Mouse (Mus musculus): ENCODE measurements around the gene Olfr262. TPM values are rescaled to one million over a fixed set of nuclear protein-coding genes. Genes with fewer than 3 reads are reported as not detected.
"Not testable (repeated sequence)": the region's sequence is repeated elsewhere in the genome, so short reads cannot be mapped to it uniquely, and the experiment has no call there.

The Olfr262 gene
- total RNA-seq (2014; rRNA removed): not detected in 2 replicates
- polyA plus RNA-seq (2015; fragmentation: Nextera tagmentation; extraction: Ambion mirVana): not detected in 2 replicates

- Histone ChIP-seq H3K27me3 (ENCODE audit: insufficient read depth, low read length) (no peaks in the 10 kb centered on the region), H3K4me3 (ENCODE audit: low read depth, low read length) (no peak within 1 kb of the TSS), H3K4me1 (ENCODE audit: insufficient read depth, low read length) (no peaks in the 10 kb centered on the region), H3K9me3 (ENCODE audit: low read length) (no peaks in the 10 kb centered on the region), H3K9ac (replicated peaks; ENCODE audit: low read length, poor library complexity, severe bottlenecking) (no peak within 1 kb of the TSS), H3K4me2 (ENCODE audit: low read depth, low read length, poor library complexity, severe bottlenecking) (no peak within 1 kb of the TSS), H3K27ac (ENCODE audit: low read depth, low read length) (no peak within 1 kb of the TSS), H3K36me3 (ENCODE audit: insufficient read depth, low read length) (no peaks in the 10 kb centered on the region)
- no peak for TF ChIP-seq CTCF (IDR thresholded peaks at IDR 0.05)
- DNase-seq (ENCODE audit: low spot score): no peak
- 85% methylated on average over 1 of the region's 1 CpGs for WGBS
- no peak for ATAC-seq (ENCODE audit: low FRiP score)
Observed at GRCm38 (mm10) chr19:12241559-12241958, at the start of gene Olfr262. Olfr262 (minus strand) TSS chr19:12241659.

GRCm38 (mm10) chr19:12279554-12279953 lies 38.1 kb upstream of the Olfr262 start, which contains the start of gene Olfr1434:
Olfr1434 (plus strand) TSS chr19:12279854.
- Histone ChIP-seq H3K9me3 (ENCODE audit: low read length) (no peaks in the 10 kb centered on the region), H3K4me2 (ENCODE audit: low read depth, low read length, poor library complexity, severe bottlenecking) (no peak within 1 kb of the TSS), H3K4me3 (ENCODE audit: low read depth, low read length) (no peak within 1 kb of the TSS), H3K27me3 (ENCODE audit: insufficient read depth, low read length) (no peaks in the 10 kb centered on the region), H3K27ac (ENCODE audit: low read depth, low read length) (no peak within 1 kb of the TSS), H3K9ac (replicated peaks; ENCODE audit: low read length, poor library complexity, severe bottlenecking) (no peak within 1 kb of the TSS), H3K4me1 (ENCODE audit: insufficient read depth, low read length) (no peaks in the 10 kb centered on the region), H3K36me3 (ENCODE audit: insufficient read depth, low read length) (no peaks in the 10 kb centered on the region)
- 69% methylated on average over 2 of the region's 2 CpGs for WGBS
- TF ChIP-seq CTCF (IDR thresholded peaks at IDR 0.05): no peak
- ATAC-seq (ENCODE audit: low FRiP score) (no peak), DNase-seq (ENCODE audit: low spot score) (no peak)

GRCm38 (mm10) chr19:12260732-12261131 lies 19.3 kb upstream of the Olfr262 start, which contains the start of gene Olfr235:
Olfr235 (plus strand) TSS chr19:12261032.
- Histone ChIP-seq H3K9ac (replicated peaks; ENCODE audit: low read length, poor library complexity, severe bottlenecking) (no peak within 1 kb of the TSS), H3K4me3 (ENCODE audit: low read depth, low read length) (no peak within 1 kb of the TSS), H3K4me1 (ENCODE audit: insufficient read depth, low read length) (no peaks in the 10 kb centered on the region), H3K9me3 (ENCODE audit: low read length) (no peaks in the 10 kb centered on the region), H3K36me3 (ENCODE audit: insufficient read depth, low read length) (no peaks in the 10 kb centered on the region), H3K27me3 (ENCODE audit: insufficient read depth, low read length) (no peaks in the 10 kb centered on the region), H3K27ac (ENCODE audit: low read depth, low read length) (no peak within 1 kb of the TSS), H3K4me2 (ENCODE audit: low read depth, low read length, poor library complexity, severe bottlenecking) (no peak within 1 kb of the TSS)
- 65% methylated on average over 1 of the region's 1 CpGs for WGBS
- ATAC-seq (ENCODE audit: low FRiP score): no peak
- TF ChIP-seq CTCF (IDR thresholded peaks at IDR 0.05): no peak
- DNase-seq (ENCODE audit: low spot score): no peak

- not testable (repeated sequence) for H3K4me2 ChIP-seq (ENCODE audit: low read depth, low read length, poor library complexity, severe bottlenecking); H3K4me3 ChIP-seq (ENCODE audit: low read depth, low read length); DNase-seq (ENCODE audit: low spot score); H3K4me1 ChIP-seq (ENCODE audit: insufficient read depth, low read length); H3K9me3 ChIP-seq (ENCODE audit: low read length); H3K36me3 ChIP-seq (ENCODE audit: insufficient read depth, low read length); ATAC-seq (ENCODE audit: low FRiP score); H3K27me3 ChIP-seq (ENCODE audit: insufficient read depth, low read length); H3K27ac ChIP-seq (ENCODE audit: low read depth, low read length); H3K9ac ChIP-seq (replicated peaks; ENCODE audit: low read length, poor library complexity, severe bottlenecking)
Observed at GRCm38 (mm10) chr19:12232496-12232895, 9.0 kb downstream of the Olfr262 start, which contains the start of gene Olfr1432. Olfr1432 (minus strand) TSS chr19:12232596.

- Histone ChIP-seq H3K4me3 (ENCODE audit: low read depth, low read length) (no peak within 1 kb of the TSS), H3K4me2 (ENCODE audit: low read depth, low read length, poor library complexity, severe bottlenecking) (no peak within 1 kb of the TSS), H3K9me3 (ENCODE audit: low read length) (0 out of 2 replicates have a peak, but pooled peaks cover 4% of the 10 kb centered on the region), H3K9ac (replicated peaks; ENCODE audit: low read length, poor library complexity, severe bottlenecking) (no peak within 1 kb of the TSS), H3K36me3 (ENCODE audit: insufficient read depth, low read length) (no peaks in the 10 kb centered on the region), H3K4me1 (ENCODE audit: insufficient read depth, low read length) (no peaks in the 10 kb centered on the region), H3K27ac (ENCODE audit: low read depth, low read length) (no peak within 1 kb of the TSS), H3K27me3 (ENCODE audit: insufficient read depth, low read length) (no peaks in the 10 kb centered on the region)
- TF ChIP-seq CTCF (IDR thresholded peaks at IDR 0.05): no peak
- 79% methylated on average over 1 of the region's 1 CpGs for WGBS
- DNase-seq (ENCODE audit: low spot score) (no peak), ATAC-seq (ENCODE audit: low FRiP score) (no peak)
Observed at GRCm38 (mm10) chr19:12200334-12200733, 41.1 kb downstream of the Olfr262 start, which contains the start of gene Olfr1431. Olfr1431 (plus strand) TSS chr19:12200634.

GRCm38 (mm10) chr19:12199076-12199475 lies 42.4 kb downstream of the Olfr262 start:
- not testable (repeated sequence) for H3K27me3 ChIP-seq (ENCODE audit: insufficient read depth, low read length); ATAC-seq (ENCODE audit: low FRiP score); H3K4me1 ChIP-seq (ENCODE audit: insufficient read depth, low read length); DNase-seq (ENCODE audit: low spot score); H3K36me3 ChIP-seq (ENCODE audit: insufficient read depth, low read length); H3K9me3 ChIP-seq (ENCODE audit: low read length); H3K27ac ChIP-seq (ENCODE audit: low read depth, low read length); H3K9ac ChIP-seq (replicated peaks; ENCODE audit: low read length, poor library complexity, severe bottlenecking); H3K4me2 ChIP-seq (ENCODE audit: low read depth, low read length, poor library complexity, severe bottlenecking); H3K4me3 ChIP-seq (ENCODE audit: low read depth, low read length)
- 82% methylated on average over 4 of the region's 4 CpGs for WGBS

Other genes with a start within 250 kb of the Olfr262 start
- not detected in 2 replicates for gene Olfr1423, start 200.3 kb downstream of the Olfr262 start, total RNA-seq (2014; rRNA removed)
- gene Olfr1423, start 200.3 kb downstream of the Olfr262 start, polyA plus RNA-seq (2015; fragmentation: Nextera tagmentation; extraction: Ambion mirVana): not detected in 2 replicates
- not detected in 2 replicates for gene Olfr1424, start 179.0 kb downstream of the Olfr262 start, total RNA-seq (2014; rRNA removed)
- gene Olfr1424, start 179.0 kb downstream of the Olfr262 start, polyA plus RNA-seq (2015; fragmentation: Nextera tagmentation; extraction: Ambion mirVana): not detected in 2 replicates
- gene Olfr1425, start 163.9 kb downstream of the Olfr262 start, total RNA-seq (2014; rRNA removed): not detected in 2 replicates
- gene Olfr1425, start 163.9 kb downstream of the Olfr262 start, polyA plus RNA-seq (2015; fragmentation: Nextera tagmentation; extraction: Ambion mirVana): not detected in 2 replicates
- gene Olfr1426, start 149.6 kb downstream of the Olfr262 start, total RNA-seq (2014; rRNA removed): not detected in 2 replicates
- gene Olfr1426, start 149.6 kb downstream of the Olfr262 start, polyA plus RNA-seq (2015; fragmentation: Nextera tagmentation; extraction: Ambion mirVana): not detected in 2 replicates
- not detected in 2 replicates for gene Olfr1427, start 138.3 kb downstream of the Olfr262 start, total RNA-seq (2014; rRNA removed)
- not detected in 2 replicates for gene Olfr1427, start 138.3 kb downstream of the Olfr262 start, polyA plus RNA-seq (2015; fragmentation: Nextera tagmentation; extraction: Ambion mirVana)
- gene Olfr1428, start 125.8 kb downstream of the Olfr262 start, total RNA-seq (2014; rRNA removed): not detected in 2 replicates
- not detected in 2 replicates for gene Olfr1428, start 125.8 kb downstream of the Olfr262 start, polyA plus RNA-seq (2015; fragmentation: Nextera tagmentation; extraction: Ambion mirVana)
- gene Olfr76, start 118.5 kb downstream of the Olfr262 start, total RNA-seq (2014; rRNA removed): not detected in 2 replicates
- not detected in 2 replicates for gene Olfr76, start 118.5 kb downstream of the Olfr262 start, polyA plus RNA-seq (2015; fragmentation: Nextera tagmentation; extraction: Ambion mirVana)
- not detected in 2 replicates for gene Olfr1555-ps1, start 71.5 kb downstream of the Olfr262 start, total RNA-seq (2014; rRNA removed)
- not detected in 2 replicates for gene Olfr1555-ps1, start 71.5 kb downstream of the Olfr262 start, polyA plus RNA-seq (2015; fragmentation: Nextera tagmentation; extraction: Ambion mirVana)
- gene Olfr1431, start 41.0 kb downstream of the Olfr262 start, total RNA-seq (2014; rRNA removed): not detected in 2 replicates
- gene Olfr1431, start 41.0 kb downstream of the Olfr262 start, polyA plus RNA-seq (2015; fragmentation: Nextera tagmentation; extraction: Ambion mirVana): not detected in 2 replicates
- not detected in 2 replicates for gene Olfr1432, start 9.1 kb downstream of the Olfr262 start, total RNA-seq (2014; rRNA removed)
- gene Olfr1432, start 9.1 kb downstream of the Olfr262 start, polyA plus RNA-seq (2015; fragmentation: Nextera tagmentation; extraction: Ambion mirVana): not detected in 2 replicates
- not detected in 2 replicates for gene Olfr235, start 19.4 kb upstream of the Olfr262 start, total RNA-seq (2014; rRNA removed)
- gene Olfr235, start 19.4 kb upstream of the Olfr262 start, polyA plus RNA-seq (2015; fragmentation: Nextera tagmentation; extraction: Ambion mirVana): not detected in 2 replicates
- gene Olfr1434, start 38.2 kb upstream of the Olfr262 start, total RNA-seq (2014; rRNA removed): not detected in 2 replicates
- not detected in 2 replicates for gene Olfr1434, start 38.2 kb upstream of the Olfr262 start, polyA plus RNA-seq (2015; fragmentation: Nextera tagmentation; extraction: Ambion mirVana)
- not detected in 2 replicates for gene Olfr1436, start 57.5 kb upstream of the Olfr262 start, total RNA-seq (2014; rRNA removed)
- gene Olfr1436, start 57.5 kb upstream of the Olfr262 start, polyA plus RNA-seq (2015; fragmentation: Nextera tagmentation; extraction: Ambion mirVana): not detected in 2 replicates
- not detected in 2 replicates for gene Olfr1437, start 83.4 kb upstream of the Olfr262 start, total RNA-seq (2014; rRNA removed)
- gene Olfr1437, start 83.4 kb upstream of the Olfr262 start, polyA plus RNA-seq (2015; fragmentation: Nextera tagmentation; extraction: Ambion mirVana): not detected in 2 replicates
- not detected in 2 replicates for gene Olfr1438-ps1, start 94.3 kb upstream of the Olfr262 start, total RNA-seq (2014; rRNA removed)
- not detected in 2 replicates for gene Olfr1438-ps1, start 94.3 kb upstream of the Olfr262 start, polyA plus RNA-seq (2015; fragmentation: Nextera tagmentation; extraction: Ambion mirVana)
- gene Olfr1440, start 145.6 kb upstream of the Olfr262 start, total RNA-seq (2014; rRNA removed): not detected in 2 replicates
- gene Olfr1440, start 145.6 kb upstream of the Olfr262 start, polyA plus RNA-seq (2015; fragmentation: Nextera tagmentation; extraction: Ambion mirVana): not detected in 2 replicates
- gene Olfr1441, start 175.8 kb upstream of the Olfr262 start, total RNA-seq (2014; rRNA removed): not detected in 2 replicates
- gene Olfr1441, start 175.8 kb upstream of the Olfr262 start, polyA plus RNA-seq (2015; fragmentation: Nextera tagmentation; extraction: Ambion mirVana): not detected in 2 replicates
- gene Pfpl, start 186.2 kb upstream of the Olfr262 start, total RNA-seq (2014; rRNA removed): not detected in 2 replicates
- not detected in 2 replicates for gene Pfpl, start 186.2 kb upstream of the Olfr262 start, polyA plus RNA-seq (2015; fragmentation: Nextera tagmentation; extraction: Ambion mirVana)
- gene Mpeg1, start 219.1 kb upstream of the Olfr262 start, total RNA-seq (2014; rRNA removed): 2.7 and 4.2 TPM in 2 replicates
- gene Mpeg1, start 219.1 kb upstream of the Olfr262 start, polyA plus RNA-seq (2015; fragmentation: Nextera tagmentation; extraction: Ambion mirVana): 0.83 and 0.88 TPM in 2 replicates